Mouse (Mus musculus) kidney, postnatal 10 days (tissue): ENCODE measurements at regions not wholly inside any gene's neighbourhood (a gene's known extent, or its start where the extent isn't known, plus 50 kb on each side); places are given as distances from the start of the nearest gene placed in this dataset.

Experiments used
- DNase-seq: peaks from one replicate; pipeline ENCODE4 v3.0.0; 2021; ENCODE audit warnings: mixed read lengths

DNA sequence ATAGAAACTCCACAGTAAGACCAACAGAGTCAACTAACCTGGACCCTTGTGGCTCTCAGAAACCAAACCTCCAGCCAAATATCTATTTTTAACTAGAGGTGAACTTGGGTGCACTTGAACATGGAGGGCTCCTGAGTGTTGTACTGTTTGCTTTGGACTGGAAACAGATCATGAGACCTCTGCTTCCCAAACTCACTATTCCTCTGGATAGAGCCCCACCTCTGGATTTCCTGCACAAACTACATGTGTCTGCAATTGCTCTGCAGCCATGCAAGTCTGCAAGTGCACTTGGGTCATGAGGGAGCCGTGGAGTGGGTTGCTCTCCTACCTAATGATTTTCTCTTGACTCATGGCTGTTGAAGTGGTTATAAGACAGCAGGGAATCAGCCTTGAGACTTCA lies 759.9 kb upstream of the Fam160b2 start:
- no peak for DNase-seq

DNA sequence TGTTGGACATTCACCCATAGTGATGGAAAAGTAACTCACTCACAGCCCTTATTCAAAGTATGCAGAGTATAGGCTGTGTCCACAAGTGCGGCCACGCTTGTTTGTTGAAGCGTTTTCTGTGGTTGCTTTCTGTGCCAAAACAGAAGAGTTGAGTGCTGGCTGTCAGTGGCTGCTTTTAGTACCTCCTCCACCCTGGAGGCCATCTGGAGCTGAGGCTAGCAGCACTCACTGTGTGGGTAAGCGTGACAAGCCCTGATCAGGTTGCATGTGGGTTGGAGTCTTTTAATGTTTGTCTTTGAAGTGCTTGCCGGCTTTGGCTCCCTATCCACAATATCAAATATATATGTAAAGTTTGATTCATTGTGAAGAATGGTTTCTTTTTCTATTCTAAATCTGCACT lies 738.6 kb upstream of the Fam160b2 start:
- no peak for DNase-seq

DNA sequence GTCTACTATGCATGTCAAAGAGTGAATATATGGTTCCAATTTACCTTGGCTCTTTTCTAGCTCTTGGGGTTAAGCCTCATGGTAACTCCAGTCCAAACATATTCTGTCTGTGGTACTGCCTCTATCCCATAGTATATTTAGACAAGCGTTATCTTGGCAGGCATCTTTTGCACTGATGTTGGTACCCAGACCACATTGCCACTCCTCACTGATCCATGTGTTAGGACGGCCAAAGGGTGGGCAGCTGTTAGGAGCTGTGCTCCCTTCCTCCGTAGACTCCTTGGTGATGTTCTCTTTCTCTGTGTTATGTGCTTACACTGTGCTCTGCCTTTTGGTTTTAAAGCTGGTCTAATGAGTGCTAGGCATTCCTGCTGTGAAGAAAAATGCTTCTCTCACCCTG lies 737.3 kb upstream of the Fam160b2 start:
- DNase-seq = no peak

DNA sequence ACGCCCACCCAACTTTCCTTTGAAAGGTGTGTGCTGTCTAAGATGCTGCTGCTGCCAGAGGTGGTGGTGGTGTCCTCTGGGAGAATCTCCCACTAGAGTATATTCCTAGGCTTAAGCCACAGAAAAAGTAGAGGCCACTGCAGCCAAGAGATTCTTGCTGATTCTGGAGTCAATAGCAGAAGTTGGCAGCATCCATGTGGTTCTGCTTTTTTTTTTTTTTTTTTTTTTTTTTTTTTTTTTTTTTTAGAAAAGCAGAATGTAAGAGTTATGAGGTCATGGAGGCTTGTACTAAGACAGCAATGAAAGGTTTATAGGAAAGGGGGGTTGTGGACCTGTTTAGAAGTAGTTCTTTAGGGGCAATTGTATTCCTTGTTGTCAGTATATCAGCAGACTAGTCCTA lies 734.4 kb upstream of the Fam160b2 start:
- no peak for DNase-seq

DNA sequence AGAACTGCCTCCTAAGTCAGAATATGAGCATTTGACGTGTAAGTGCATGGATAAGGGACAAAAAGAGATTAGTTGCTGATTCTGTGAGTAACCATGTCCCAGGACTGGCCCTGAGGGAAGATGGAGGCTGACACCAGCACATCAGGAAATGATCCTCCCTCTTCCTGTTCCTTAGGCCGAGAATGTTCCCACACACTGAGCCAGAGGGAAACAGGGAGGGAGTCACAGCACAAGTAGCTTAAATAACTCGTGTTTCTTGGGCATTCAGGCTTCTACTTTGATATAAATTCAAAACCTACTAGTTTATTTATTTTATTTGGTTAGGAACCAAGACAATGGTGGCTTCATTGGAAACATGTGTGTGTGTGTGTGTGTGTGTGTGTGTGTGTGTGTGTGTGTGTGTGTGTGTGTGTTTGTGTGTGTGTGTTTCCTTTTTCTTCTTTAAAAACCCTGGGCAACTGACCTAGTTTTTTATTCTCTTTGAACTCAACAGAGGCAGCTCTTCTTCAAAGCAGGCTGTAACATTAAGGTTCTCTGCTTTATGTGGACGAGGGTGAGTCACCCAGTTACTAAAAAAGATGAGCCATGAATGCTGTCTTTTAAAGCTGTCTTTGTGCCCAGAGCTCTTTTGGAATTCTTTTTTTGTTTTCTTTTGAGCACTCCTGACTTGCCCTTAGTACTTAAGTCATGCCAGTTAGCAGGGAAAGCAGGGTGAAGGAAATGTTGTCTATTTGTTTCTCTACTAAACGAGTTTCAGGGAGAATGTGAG lies 730.4 kb upstream of the Fam160b2 start:
- DNase-seq = no peak

DNA sequence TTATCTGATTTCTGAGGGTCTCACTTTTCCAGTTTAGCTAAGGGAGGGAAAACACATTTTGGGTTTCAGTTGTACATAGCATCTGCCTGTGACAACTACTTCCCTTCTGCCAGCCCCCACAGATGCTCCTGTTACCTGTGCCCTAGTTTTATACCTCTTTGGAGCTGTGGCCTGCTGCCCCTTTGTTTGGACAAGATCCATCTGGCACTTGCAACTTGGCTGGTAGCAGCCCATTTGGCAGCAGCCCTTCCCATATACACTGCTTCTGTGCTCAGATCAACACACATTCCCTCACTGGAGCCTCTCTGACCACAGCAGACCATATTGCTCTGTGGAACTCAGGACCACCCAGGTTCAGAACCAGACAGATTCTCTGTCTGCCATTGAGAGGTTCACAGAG lies 728.0 kb upstream of the Fam160b2 start:
- no peak for DNase-seq

DNA sequence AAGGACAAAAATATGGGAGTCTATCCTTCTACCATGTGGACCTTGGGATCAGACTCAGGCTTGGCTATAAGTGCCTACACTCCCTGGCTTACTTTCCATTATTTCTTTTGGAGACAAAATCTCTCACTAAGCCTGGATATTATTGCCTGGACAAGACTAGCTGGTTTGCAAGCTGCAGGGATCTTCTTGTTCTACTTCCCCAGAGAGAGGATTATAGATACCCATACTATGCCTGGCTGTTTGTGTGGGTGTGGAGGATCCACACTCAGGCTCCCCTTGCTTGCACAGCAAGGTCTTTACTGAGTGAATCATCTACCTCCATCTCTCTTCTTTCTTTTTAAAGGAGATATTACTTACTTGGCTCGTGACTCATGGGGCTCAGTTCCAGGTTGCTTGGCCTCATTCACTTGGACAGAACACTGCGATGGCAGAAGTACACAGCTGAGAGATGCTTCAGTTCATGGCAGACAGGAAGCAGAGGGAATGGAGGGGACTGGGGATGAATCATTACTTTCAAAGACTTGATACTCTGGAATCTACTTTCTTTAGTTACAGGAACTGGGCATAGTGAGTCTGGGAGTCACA lies 727.0 kb upstream of the Fam160b2 start:
- no peak for DNase-seq

DNA sequence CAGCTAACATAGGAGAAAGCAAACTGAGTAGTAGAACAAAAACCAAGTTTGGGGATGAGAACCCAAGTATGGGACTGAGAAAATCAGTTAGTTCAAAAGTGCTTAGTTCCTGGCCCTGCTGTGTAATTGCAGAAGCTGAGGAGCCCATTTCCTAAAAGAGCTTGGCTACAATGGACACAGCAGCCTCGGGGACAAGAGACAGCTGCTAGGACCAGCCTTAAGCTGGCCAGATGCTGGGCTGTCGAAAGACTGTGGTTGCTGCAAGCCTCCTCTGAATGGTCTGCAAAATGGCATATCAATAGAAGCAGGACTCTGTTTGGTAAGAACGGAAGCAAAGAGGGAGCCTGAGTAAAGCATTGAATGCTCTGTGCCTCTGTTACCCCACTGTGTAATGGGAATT lies 715.6 kb upstream of the Fam160b2 start:
- peak; percentile 23 for DNase-seq

DNA sequence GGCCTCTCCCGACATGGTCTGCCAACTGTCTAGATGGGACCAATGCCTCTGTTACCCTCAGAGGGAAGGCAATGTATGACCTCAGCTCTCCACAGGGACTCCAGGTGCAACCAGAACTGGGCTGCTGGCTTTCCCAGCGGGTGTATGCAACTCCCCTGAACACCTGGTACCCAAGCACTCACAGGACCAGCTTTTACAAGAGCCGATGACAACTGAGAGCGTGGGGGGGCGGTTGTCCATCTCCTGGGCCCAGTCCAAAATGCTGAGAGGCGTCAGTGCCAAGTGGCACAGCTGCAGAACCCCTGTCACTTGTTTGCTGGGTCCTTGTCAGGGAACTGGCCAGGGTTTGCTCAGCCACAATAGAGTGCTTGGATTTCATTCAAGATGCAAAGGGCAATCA lies 700.1 kb upstream of the Fam160b2 start:
- no peak for DNase-seq

DNA sequence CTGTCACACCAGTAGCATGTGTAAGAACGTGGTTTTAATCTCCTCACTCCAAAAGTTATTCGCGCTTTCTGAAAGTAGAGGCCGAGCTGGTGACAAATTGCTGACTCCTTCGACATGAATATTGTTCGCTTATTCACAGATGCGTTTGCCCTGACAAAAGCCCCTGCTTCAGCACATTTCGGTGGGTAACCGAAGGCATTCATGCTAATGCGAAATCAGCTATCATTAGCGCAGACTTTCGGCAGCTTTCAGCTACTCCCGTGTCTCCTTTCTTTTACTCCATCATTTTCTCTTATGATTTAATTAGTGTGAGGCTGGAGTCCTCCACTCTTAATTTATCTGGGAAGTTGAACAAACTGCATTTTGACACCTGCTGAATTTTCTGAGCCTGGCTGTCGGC lies 681.9 kb upstream of the Fam160b2 start:
- DNase-seq = no peak

DNA sequence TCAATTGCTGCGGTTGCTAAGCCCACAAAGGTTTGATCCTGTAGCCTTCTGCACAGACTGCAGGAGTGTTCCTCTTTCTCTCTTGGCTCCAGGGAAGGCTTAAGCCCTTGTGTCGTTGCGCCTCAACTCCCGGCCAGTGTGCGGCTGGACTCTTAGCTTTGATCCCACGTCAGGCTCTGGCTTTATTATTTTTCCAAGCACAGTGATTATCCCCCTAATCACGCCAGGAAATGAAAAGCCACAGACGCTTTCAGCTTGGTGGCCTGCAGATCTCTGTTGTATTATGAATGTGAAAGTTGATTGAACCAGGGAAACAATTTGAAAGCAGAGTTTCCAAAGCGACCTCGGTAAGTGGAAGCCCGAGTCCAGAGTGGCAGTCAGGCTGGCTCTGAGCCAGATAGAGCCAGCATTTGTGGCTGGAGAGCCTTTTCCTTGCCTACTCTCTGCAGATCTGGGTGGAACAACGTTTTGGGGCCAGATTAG lies 676.7 kb upstream of the Fam160b2 start:
- peak; percentile 32 for DNase-seq

DNA sequence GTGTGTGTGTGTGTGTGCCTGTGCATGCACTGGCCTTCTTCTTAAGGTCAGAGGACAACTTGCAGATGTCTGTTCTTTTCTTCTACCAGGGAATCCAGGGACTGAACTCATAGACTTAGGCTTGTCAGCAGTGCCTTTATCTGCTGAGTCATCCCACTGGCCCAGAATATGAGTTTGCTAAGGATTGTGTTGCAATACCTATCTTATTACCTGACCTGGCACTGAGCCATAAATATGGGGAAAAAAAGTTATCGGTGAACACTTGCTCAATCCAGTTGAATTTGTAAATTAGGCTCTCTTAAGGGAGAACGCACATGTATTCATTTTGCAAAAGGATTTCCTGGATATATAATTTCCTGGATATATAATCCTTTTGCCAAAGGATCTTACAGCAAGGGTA lies 672.8 kb upstream of the Fam160b2 start:
- no peak for DNase-seq

DNA sequence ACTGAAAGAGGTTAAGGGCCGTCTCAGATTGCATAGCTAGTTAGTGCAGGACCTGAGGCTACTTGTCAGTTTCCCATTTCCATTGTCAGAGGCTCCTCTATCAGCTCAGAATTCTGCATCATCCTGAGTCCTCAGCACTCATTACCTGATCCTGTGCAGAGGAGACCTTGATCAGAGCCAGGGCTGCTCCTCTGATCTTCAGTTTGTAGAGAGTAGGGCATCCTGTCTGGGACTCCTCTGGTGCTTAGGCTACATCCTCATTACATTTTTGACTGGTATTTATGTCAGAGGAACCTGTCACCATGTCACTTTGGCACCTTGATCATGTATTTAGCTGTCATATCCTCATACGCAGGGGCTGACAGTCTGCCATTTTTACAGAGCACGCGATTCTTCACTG lies 658.0 kb upstream of the Fam160b2 start:
- no peak for DNase-seq

DNA sequence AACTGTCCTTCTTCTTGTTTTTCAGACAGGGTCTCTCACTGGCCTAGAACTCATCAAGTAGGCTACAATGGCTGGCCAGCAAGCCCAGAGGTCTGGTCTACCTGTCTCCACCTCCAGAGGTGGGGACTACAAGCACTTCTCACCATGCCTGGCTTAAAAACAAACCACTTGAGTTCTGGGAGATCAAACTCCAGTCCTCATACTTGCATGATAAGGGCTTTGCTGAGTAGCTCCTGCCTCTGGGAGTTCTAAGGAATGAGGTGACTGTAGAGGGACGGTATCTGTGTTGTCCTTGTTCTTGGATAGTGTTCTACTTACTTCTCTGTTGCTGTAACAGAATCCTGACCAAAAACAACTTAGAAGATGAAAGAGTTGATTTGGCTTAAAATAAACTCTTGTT lies 654.6 kb upstream of the Fam160b2 start:
- no peak for DNase-seq

DNA sequence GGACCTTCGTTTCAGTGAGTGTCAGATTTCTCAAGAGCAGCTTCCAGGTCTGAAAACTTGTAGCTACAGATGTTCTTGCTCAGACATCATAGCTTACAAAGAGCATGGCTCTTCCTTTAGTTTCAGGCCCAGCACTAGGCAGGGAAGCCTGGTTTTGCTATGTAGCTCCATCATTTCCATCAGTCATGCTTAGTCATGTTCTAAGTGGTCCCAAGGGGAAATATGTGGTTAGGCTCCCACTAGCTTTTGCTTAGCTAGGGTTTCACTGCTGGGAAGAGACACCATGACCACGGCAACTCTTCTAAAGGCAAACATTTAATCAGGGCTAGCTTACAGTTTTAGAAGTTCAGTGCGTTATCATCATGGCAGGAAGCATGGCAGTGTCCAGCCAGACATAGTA lies 652.5 kb upstream of the Fam160b2 start:
- DNase-seq = no peak

DNA sequence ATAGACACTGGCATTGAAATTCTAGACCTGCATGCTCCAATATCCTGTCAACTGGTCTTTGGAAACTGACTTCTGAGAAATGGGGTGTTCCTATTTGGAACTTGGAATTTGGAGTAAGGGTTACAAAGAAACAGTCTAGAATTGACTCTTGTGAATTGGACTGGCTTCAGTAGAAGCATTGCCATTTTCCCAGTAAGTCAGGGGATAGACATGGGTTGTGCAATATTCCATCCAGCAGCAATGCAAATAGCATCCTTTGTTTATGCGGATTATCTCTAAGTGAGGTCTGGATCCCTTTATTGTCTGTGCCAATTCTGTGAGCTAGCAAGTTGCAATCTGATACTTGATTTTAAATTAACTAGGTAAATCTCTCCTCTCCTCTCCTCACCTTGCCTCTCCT lies 651.5 kb upstream of the Fam160b2 start:
- DNase-seq = no peak

DNA sequence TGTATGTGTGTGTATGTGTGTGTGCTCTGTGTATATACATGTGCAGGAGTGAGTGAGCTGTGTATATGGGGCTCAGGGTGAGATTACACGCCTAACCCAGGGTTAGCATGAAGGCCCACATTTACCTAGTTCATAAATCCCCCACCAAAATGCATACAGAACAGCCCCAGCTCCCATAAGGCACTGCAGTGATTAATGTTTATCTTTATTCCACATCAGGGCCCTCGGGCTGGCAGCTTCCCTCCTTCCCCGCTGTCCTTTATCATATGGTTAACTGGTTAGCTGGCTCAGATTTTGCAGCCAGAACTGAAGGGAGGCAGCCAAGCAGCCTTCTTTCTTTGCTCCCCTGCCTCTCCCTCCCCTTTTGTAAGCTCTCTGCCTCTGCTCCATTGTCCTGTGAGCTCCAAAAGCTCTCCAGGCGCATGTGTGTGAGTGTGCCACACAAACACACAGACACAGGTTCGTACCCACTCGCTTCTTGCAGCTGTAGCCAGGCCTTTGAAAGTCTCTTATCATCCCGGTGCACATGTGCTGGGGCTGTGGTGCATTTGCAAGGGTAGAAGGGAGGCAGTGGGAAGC lies 649.8 kb upstream of the Fam160b2 start:
- DNase-seq = no peak

DNA sequence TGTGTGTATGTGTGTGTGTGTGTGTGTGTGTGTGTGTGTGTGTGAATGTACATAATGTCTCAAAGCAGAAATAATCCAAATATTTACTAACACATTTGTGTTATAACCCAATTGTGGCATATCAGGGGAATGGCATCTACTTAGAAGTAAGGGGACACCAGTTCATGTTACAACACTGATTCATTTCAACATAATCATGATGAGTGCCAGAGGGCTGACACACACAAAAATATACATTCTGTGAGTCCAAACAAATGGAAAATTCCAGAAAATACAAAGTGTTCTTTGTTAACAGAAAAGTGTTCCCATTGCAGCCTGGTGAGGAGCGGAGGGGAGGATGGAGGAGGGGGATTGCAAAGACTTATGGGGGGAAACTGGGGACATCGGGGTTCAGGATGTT lies 648.9 kb upstream of the Fam160b2 start:
- DNase-seq = no peak

DNA sequence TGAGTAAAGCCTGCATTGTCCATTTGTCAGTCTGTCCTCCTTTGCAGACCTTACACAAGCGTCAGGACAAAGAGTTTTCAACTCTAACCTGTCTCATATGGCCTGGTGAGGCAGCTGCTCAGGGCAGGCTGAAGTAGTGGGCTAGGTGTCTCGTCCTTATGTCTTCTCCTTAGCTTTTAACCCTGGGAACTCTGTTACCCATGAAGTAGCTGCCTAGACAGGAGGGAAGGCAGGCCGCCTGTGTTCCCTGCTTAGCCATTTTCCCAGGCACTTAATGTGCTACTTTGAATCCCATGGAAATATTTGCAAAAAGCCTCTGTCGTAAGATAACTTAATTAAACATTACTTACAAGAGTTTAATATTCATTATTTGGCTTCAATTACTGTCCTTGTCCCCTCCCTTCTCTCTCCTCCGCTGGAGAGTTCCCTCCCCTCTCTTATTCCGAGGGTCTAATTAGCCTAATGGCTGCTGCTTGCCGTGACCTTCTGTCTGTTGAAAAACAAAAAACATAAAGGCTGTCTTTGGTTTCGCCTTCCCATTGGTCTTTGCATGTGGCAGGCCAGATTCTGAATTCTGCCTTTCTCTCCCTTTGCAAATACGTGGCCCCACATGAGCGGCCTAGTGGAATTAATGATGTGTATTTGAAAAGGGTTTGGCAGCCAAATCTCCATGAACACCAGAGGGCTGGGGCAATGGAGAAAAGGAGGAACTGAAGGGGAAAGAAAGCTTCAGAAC lies 642.2 kb upstream of the Fam160b2 start:
- DNase-seq = no peak

DNA sequence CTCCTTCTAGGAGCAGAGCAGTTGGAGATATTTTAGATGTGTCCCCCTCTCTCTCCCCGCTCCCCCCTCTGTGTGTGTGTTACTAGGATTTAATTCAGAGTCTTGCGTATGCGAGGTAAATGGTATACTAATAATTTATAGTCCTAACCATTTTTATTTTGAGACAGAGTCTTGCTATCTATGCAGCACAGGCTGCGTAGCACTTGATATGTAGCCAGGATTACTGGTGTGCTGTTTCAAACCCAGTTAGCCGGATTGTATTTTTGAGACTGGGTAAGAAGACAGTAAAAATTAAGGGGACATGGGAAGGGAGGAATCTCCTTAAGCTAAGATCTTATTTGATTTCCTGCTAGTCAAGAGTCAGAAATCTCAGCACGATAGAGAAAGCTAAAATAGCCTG lies 636.6 kb upstream of the Fam160b2 start:
- no peak for DNase-seq

DNA sequence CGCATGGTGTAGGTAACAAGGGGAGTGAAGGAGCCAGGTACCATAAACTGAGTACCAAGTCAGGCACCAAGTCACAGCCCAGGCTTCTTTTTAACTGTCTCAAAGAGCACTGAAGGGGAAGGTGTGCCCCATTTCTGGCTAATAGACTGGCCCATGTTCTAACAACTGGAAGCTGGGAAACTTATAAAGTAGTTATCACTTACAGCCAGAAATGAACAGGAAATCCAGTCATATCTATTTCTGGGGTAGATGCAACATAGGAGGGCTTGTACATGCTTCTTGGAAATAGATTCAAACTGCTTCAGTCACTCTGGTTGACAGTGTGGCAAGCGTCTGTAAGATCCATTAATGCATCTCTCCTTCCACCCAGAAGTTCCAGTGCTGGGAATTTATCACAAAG lies 635.3 kb upstream of the Fam160b2 start:
- DNase-seq = no peak

DNA sequence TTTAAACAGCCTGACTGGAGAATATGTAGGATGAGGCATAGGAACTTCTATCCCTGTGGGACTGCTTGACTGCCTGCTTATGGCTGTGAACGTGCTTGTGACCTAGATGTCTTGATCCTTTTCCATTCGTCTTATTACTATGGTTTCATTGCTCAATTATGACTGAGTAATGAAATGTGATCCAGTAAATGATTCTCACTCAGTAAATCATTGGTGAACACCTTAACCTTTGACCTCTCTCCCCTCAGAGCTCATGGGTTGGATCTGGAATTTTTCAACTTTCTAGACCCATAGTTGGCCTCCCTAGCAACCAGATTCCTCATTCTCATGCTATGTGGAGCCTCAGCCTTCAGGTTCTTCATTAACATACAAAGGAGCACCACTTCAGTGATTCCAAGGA lies 634.6 kb upstream of the Fam160b2 start:
- DNase-seq = no peak

DNA sequence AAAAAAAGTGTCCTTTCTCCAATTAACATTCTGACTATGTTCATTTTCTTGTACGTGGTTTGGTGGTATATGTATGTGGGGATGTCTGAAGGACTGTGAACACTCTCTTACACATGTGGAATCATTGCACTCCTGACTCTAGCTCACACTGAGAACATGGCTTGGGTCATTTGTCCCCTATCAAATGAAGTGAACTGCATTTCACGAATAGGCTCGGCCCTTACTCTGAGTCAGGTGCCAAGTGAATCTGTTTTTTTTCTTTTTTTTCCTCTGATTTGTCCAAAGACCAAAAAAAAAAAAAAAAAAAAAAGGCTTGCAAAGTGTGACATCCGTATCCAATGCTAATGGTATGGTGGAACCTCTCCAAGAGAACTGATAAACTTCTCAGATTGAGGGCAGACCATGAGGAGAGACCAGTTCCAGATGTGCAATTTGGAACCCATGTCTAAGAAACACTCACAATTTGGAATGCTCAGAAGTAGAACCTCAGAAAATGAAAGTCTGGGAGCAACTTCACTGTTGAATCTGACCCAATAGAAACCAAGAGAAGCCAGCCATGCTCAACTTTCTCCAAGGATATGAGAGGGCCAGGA lies 631.7 kb upstream of the Fam160b2 start:
- DNase-seq = no peak
